Mouse (Mus musculus): ENCODE data around the gene Exd1.
A peak's percentile ranks its signal among the peaks of the same experiment; 100 is the strongest.
"Not testable (repeated sequence)": the region's sequence is repeated elsewhere in the genome, so short reads cannot be mapped to it uniquely, and the experiment has no call there.

Gene Exd1

DNA sequence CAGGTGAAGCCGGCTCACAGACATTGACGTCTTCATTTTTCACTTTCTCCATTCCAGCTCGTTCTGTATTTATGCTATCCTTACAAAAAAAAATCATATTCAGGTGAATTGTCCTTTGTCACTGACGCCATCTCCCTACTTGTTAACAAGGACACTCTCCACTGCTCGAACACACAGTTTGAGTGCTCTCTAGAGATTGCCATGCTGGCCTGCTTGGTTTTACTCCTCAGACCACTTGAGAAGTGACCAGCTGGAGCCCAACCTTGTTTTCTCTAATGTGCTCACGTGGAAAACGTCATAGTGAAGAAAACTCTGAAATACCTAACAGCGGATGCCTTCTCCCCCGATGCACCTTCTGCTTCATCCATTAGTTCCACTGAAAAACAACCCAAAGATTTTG is 8.6 kb downstream of the Exd1 start:
- DNase-seq = no peak

DNA sequence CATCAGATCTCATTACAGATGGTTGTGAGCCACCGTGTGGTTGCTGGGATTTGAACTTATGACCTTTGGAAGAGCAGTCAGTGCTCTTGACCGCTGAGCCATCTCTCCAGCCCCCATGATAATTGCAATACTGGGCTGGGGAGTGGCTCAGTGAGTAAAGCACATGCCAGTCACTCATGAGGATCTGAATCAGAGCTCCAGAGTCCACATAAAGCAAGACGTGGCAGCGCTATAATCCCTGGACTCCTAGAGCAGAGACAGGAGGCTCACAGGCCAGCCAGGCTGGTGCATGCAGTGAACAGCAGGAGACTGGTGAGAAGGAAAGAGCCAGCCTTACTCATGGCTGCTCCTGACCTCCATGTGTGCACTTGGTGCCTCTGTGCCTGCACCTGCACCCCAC is 22.0 kb downstream of the Exd1 start:
- DNase-seq = no peak

DNA sequence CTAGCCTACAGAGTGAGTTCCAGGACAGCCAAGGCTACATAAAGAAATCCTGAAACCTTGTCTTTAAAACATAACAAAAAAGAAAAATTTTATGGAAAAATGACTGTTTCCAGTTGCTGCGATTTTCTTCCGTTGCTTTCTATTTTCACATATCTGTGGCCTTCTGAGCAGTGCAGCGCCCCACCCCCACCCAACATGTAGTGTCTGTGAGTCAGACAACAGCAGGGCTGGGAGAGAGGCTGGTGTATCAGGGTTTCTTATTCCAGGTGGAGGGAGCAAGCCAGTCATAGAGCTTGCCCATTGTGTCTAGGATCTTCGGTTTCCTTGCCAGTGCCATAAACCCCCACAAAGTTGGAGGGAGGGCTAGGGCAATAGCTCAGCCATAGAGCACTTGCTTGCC is 23.6 kb downstream of the Exd1 start:
- DNase-seq = no peak

DNA sequence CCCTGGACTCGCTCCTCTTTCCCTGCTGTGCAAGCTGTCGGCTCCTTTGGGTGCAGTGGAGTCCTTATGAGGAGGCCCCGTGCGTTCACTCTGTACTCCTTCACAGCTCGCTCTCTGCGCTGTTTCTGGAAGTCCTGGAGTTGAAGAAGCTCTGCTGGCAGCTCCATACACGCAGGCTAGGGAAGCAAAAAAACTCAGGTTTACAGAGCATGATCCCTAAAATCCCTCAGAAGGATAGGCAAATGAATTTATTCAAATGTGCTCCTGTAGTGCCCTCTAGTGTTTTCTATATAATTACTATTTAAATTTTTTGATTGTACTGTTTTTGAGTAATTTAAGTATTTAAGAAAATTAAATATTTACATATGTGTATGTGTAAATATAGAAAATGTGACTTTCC is 26.9 kb downstream of the Exd1 start:
- DNase-seq = peak in 1 of 2 experiments; percentile 6

DNA sequence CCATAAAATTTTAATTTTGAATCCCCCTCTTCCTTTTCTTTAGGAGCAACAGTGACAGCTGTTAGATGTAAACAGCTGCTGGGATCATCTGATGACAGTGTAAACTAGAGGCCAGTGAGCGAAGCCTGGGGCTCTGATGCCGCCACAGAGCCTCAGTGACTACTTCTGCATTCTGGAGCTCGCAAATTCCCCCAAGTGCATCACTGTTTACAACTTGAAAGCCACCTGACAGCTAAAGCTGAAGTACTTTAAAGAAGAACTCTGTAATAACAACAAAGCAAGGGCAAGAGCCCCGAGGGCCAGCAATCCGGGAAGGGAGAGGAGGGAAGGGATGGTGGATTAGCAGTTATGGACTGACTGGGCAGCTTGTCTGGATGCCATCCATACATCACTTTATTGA is 30.6 kb downstream of the Exd1 start:
- no peak for DNase-seq

DNA sequence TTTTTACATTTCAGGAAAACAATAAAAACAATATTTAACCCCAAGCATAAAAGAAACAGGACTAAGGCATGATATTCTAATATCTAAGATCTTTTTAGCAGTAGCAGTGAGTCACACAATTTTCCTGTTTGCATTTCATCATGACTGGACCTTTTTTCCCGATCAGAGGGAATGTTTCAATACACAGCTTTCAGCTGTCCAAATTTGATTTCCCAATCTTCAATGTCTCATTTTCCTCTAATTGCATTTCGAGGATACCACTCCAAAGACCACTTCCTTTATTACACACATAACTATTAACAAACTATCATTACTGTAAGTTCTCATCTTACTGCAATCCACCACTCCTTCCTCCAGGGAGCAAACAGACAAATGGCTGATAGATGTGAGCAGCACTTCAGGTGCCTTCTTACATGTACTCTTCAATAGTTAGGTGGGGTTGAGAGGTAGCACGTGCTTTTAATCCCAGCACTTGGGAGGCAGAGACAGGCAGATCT is 33.4 kb downstream of the Exd1 start:
- DNase-seq = no peak

DNA sequence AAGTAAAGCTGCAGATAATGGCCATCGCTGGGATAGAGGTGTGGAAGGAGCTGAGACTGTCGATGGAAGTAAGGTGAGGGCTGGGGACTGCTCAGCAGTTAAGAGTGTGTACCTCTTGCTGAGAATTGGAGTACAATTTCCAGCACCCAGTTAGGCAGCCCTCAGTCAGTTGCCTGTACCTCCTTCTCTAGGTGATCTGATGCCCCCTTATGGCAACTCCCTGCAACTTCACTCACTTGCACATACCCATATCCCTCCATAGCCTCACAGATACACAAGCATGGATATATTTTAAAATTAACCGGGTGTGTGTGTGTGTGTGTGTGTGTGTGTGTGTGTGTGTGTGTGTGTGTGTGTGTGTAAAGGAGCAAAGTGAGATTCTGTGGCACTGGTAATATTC is 35.1 kb downstream of the Exd1 start:
- DNase-seq = peak in 1 of 2 experiments; percentile 53

DNA sequence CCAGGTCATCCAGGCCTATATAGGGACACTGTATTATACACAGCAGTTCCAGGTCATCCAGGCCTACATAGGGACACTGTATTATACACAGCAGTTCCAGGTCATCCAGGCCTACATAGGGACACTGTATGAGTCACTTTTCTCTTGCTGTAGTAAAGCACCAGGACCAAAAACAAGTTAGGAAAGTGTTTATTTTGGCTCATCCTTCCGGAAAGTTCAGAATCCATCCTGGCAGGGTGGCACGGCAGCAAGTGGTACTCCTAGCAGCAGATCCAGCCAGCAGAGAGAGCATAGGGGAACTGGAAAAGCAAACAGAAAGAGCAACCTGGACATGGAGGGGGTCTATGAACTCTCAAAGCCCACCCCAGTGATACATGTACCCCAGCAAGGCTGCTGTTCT is 36.6 kb downstream of the Exd1 start:
- DNase-seq = peak; percentile 9 to 11

DNA sequence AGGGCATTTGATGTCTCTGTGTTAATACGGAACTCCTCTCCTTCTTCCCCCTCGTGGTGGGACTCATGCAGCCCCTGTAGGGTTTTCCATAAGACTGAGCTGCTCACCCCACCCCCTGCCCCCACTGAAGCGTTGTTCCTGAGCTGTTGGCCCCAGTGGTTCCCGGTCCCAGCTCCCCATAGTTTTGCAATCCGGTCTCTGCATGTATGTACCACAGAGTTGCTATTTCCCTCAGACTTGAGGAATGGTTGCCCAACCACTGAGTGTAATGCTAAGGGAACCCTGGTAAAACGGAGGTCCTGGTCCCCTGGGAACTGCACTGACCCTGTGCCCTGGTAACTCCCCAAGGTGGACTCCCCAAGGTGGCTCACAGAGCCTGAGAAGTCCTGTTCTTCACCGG is 38.9 kb downstream of the Exd1 start:
- not testable (repeated sequence) for DNase-seq

DNA sequence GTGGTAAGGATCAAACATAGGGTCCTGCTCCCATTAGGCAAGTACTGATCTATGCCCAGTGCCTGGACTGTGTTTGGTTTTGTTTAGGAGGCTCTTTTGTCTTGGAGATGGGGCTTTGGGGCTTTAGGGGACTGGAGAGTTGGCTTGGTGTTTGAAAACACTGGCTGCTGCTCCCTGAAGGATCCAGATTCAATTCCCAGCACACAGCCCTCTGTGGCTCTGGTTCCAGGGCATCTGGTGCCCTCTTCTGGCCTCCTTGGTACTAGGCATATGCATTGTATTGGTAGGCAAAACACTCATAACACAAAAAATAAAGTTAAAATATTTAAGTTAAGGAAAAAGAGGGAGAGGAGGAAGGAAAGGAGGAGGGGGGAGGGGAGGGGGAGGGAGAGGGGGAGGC is 40.3 kb downstream of the Exd1 start:
- peak; percentile 14 to 65 for DNase-seq

DNA sequence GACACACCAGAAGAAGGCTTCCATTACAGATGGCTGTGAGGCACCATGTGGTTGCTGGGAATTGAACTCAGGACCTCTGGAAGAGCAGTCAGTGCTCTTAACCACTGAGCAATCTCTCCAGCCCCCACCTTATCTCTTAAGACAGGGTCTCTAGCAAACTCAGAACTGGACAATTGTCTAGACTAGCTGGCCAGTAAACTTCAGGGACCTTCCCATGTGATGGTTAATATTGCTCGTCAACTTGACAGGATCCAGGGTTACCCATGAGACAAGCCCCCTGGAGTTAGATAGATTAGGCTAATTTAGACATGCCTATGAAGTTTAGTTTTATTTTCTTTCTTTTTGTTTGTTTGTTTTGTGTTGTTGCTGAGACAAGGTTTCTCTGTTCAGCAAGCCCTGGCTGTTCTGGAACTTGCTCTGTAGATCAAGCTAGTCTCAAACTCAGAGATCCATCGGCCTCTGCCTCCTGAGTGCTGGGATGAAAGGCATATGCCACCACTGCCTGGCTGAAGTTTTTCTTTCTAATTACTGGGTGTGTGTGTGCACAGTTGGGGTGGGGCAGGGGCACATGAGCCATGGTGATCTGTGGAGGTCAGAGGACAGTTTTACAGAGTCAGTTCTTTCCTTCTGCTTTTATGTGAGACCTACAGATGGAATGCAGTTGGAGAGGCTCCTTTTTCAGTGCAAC is 46.3 kb downstream of the Exd1 start:
- DNase-seq = no peak

DNA sequence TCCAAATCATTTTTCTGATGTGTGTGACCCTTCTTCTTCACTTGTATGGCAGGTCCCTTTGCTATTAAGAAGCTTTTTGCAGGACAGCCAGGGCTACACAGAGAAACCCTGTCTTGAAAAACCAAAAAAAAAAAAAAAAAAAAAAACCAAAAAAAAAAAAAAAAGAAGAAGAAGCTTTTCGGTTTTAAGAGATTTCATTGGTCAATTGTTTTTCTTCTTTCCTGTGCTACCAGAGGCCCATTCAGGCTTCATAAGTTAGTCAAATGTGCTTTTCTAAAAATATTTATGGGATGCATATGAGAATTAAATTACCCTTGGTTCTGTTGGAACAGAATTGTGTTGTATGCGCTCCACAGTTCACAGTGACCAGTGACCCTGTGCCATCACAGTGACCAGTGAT is 48.6 kb downstream of the Exd1 start:
- no peak for DNase-seq

DNA sequence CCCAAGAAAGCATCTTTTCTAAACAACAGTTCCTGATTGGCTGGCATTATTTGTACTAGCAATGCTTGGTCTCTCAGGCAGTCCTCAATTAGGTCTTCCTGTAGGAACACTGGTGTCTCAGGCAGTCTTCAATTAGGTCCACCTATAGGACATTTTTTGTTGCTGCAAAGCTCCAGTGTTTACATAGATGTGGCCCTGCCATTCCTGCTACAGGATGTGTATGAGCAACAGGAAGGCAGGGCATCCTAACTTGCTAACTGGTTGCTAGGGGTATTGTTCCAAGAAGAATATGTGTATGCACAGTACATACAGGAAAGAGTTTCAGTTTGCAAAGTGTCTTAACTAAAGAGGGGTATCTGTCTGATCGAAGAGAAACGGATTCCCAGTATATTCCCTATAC is 51.3 kb downstream of the Exd1 start:
- no peak for DNase-seq

DNA sequence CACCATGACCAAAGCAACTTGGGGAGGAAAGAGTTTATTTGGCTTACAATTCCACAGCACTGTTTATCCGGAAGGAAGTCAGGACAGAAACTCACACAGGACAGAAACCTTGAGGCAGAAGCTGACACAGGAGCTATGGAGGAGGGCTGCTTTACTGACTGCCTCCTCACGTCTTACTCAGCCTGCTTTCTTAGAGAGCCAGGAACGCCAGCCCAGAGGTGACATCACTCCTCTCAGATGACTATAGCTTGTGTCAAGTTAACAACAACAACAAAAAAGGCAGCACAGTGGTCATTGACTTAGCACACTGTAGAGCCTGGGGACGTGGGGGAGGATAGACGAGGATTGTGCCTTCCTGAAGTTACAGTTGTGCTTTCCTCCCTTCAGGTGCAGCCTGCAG is 55.5 kb downstream of the Exd1 start:
- DNase-seq = no peak

DNA sequence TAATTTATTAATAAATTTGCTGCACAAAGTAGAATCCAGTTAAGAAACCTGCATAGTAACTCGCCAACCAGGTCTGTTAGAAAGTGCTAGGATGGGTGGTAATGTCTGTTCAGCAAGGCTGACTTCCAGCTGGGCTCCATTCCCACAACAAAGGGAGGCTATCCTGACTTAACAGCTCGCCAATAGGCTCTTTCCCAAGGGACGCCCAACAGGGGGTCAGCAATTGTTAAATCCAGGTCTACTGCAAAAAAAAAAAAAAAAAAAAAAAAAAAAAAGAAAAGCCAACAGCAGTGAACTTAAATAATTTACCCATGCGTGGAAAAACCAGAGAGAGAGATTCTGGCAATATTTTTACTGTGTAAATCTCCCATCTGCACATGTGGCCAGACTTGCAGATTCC is 60.9 kb downstream of the Exd1 start:
- no peak for DNase-seq

DNA sequence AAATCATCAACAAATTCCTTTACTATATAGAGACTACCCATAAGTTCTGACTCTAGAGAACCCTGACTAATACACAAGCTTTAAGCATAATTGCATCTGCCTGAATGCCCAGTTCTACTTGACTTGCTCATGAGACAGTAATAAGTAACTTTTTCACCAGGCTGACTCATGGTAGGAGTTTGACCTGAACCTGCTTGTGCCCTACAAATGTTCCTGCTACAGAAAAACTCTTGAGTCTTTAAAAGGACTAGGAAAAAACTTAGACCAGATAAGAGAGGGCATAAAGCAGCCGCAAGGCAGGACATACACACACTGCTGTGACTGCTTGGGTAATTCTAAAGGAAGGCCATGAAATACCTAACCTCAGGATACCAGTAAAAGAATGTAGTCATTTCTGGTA is 65.1 kb downstream of the Exd1 start:
- peak; percentile 36 to 79 for DNase-seq

DNA sequence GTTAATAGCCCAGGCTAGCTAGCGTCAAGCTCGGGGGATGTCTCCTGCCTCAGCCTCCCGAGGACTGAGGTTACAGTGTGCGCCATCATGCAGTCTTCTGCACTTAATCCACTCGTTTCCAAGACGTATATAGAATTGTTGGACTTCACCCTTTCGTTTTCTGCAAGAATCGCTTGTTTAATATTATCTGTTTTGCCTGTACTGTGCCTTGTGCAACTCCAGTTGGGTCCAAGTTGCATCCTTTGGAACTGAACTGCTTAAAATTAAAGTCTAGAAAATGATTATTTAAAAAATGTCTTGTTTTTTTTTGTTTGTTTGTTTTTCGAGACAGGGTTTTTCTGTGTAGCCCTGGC is 69.1 kb downstream of the Exd1 start:
- DNase-seq = no peak

DNA sequence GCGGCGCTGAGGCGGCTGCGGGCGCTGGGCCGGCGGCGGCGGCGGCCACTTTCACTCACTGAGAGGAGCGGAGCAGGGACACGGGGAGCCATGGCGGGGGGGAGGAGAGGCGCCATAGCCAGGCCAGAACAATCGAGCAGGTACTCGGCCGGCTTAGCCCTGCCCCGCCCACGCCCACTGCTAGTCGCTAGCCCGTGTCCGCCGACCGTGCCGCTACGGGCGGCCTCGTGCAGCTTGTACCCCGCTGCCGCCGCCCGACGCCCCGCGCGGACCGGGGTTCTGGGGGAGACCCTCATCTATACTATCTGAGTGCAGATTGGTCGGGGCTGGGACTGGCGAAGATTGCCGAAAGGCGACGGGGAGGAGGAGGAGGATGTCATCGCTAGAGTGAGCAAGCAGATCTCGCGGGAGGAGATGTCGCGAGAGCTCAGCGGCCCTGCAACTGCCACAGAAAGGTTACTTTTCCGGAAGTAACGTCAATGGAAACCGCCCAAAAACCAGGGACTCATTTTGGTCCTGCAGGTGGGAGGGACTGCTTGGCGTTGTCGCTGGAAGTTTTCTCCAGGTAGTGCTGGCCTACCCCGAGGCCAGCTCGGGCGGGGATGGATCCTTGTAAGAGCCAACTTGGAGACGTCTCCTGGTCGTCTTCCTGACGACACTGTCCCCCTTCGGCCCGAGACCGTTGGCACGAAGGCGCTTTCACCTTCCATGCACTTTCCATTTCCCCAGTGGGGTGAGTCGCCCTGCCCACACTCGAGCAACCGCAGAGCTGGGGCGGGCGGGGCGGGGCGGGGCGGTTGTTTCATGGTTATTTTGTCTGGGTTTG is 69.6 kb downstream of the Exd1 start, which contains the start of gene Ino80:
TSS of gene Ino80 (minus strand) at position 117 of the 826 bp plus-strand sequence.
- DNase-seq = peak; percentile 100

DNA sequence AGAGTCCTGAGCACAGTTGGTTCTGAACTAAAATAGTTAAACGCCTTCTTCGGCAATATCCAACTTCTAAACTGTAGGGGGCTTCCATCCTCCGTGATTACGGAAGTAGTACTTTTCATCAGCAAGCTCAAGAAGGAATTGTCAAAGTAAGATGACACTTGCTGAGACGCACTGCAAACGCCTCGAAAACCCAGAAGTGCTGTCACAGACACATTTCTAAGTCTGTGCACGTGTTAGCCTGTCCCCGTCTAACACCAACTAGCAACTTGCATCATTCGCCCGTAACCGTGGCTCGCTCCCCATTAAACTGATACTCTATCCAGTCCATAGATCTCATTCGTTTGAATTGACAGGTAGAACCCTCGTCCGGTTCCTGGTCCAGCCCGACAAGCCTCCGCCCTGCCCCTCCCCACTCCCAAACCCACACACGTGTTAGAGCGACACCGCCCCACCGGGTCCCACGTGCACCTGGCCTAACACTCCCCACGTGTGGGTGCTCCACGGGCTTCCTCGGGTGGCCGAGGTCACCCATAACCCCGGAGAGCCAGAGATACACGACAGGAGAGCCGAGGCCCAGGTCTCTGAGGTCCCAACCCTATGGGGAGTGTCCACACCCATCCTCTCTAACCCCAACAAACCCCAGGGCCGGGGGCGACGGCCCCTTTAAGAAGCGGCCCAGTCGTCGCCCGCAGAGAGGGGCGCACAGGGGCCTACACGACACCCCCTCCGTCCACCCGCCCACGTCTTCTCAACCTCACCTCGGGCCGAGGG is 70.6 kb downstream of the Exd1 start:
- DNase-seq = peak; percentile 77 to 83

DNA sequence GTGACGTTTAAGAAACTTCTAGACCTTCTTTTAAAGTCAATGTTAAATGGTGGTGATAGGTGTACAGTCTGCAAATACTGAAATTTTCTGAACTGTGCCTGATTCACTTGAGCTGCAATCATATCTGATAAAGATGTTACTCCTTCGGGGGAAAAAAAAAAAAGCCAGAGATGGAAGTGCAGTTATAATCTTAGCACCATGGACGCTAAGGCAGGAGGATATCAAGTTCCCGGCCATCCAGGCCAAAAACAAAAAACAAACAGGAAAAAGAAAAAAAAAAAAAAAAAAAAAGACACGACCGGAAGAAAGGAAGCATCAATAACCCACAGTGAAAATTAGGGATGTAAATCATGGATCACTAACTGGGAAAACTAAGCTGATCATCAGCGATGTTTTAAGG is 71.3 kb downstream of the Exd1 start:
- no peak for DNase-seq
